Mouse (Mus musculus): ENCODE data around the gene Trim28. TPM values are rescaled to one million over a fixed set of nuclear protein-coding genes. Genes with fewer than 3 reads are reported as not detected.

Trim28 gene
- total and polyA plus RNA-seq, 3 experiments = 500 to 891 (median 516) TPM

DNA sequence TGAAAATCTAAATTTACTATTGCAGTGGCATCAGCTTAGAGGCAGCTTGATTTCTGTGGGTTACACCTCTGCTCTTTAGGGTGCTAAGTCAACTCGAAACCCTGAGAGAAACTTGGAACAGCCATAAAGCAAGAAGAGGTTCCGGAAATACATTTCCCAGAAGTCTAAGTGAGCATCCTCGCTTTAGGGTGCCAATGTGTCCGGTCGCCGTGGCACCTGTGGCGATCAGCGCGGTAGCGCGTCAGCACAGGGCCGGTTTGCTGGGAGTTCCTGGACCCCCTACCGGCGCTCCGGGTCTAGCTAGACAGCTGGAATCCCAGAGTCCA, 55.0 kb downstream of the Trim28 start:
- dilution Hi-C loops (cut with MboI; ENCODE audit: extremely low pct_ligation_motif_present, extremely low pct_unique_long_range_greater_than_20kb, low sequenced_read_pairs) (no loop called here), in situ Hi-C loops (cut with MboI; ENCODE audit: low pct_ligation_motif_present, low pct_unique_long_range_greater_than_20kb, low sequenced_read_pairs) (loop anchor here (25.0 kb wide), 2 partner anchors 233 to 1258 kb away; partner anchors contain the start of genes Lig1 and Zswim9)
- H3K27ac ChIP-seq (ENCODE audit: insufficient read depth, low read depth) = no peak overlapping the region
- DNase-seq (ENCODE audit: extremely low read depth) = no peak
- H3K27me3 ChIP-seq (replicated peaks) = peaks cover 26% of the 10 kb centered on the region
- H3K79me2 ChIP-seq (replicated peaks; ENCODE audit: control insufficient read depth, extremely low read depth, insufficient read depth, poor library complexity, severe bottlenecking) = no peaks in the 10 kb centered on the region
- TF ChIP-seq BHLHE40 (IDR thresholded peaks at IDR 0.05; ENCODE audit: low read depth, low read length) (no peak), POLR2AphosphoS2 (IDR thresholded peaks at IDR 0.05; ENCODE audit: low read depth, low read length) (no peak), NELFE (IDR thresholded peaks at IDR 0.05; ENCODE audit: low read depth, low read length) (no peak), ELF1 (IDR thresholded peaks at IDR 0.05; ENCODE audit: low read depth, low read length) (no peak), EP300 (IDR thresholded peaks at IDR 0.05; ENCODE audit: low read length) (no peak), PAX5 (IDR thresholded peaks at IDR 0.05; ENCODE audit: low read length) (no peak), ZC3H11A (IDR thresholded peaks at IDR 0.05; ENCODE audit: low read depth, low read length) (no peak)
- H3K4me2 ChIP-seq (ENCODE audit: insufficient read depth, low read depth, poor library complexity, severe bottlenecking) = 0 out of 2 replicates have a peak overlapping the region, but pooled peaks have one; percentile 2
- peak overlapping the region; percentile 65 to 68 (median 66) for H3K4me3 ChIP-seq (replicated peaks in 1 of 3; ENCODE audit: low read depth in 2 of 3, low read length in 2 of 3, poor library complexity in 1 of 3)
- no peaks in the 10 kb centered on the region for H3K9me3 ChIP-seq (replicated peaks; ENCODE audit: low read length)
- H3K4me1 ChIP-seq (ENCODE audit: control insufficient read depth in 1 of 2, insufficient read depth in 2 of 2) = peaks cover 0 to 10% of the 10 kb centered on the region in 2 experiments; a peak in 1 of 4 replicates
- H3K9ac ChIP-seq (ENCODE audit: insufficient read depth, low read depth) = no peak overlapping the region
- H3K36me3 ChIP-seq (replicated peaks in 1 of 2; ENCODE audit: control insufficient read depth in 1 of 2, insufficient read depth in 1 of 2, low read length in 1 of 2) = no peaks in the 10 kb centered on the region

DNA sequence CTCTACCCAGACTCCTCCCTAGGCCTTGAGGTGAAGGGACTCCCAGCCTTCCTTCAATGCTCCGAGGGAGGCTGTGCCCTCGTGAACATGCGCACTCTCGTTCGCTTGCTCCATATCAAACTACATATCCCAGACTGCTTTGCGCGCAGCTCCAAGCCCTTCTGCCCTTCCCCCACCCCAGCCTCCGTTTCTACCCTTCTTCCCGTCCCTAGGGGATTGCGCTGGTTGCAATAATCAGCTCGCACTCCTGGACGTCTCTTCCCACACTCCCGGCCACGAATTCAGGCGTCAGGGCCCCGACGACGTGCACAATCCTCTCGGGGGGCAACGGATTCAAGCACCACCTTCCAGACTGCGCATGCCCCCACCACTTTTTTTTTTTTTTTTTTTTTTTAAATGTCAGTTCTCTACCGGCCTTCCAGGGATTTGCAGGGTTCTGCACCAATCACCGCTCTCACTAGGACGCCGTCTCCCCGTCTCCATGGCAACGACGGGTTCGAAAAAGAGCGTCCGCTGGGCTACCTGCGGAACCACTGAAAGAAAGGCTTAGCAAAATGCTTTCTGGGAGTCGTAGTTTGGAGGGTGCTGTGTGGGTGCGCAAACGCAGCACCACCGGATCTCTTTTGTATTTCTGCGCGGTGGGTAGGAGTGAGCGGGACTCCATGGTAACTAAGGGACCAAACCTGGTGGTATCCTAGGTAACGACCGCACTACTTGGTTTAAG, 55.5 kb downstream of the Trim28 start, which contains the start of gene Mzf1:
TSS of gene Mzf1 (minus strand) at position 478 of the 724 bp plus-strand sequence.
- in situ Hi-C loops (cut with MboI; ENCODE audit: low pct_ligation_motif_present, low pct_unique_long_range_greater_than_20kb, low sequenced_read_pairs) = loop anchor here (25.0 kb wide), 2 partner anchors 233 to 1258 kb away; partner anchors contain the start of genes Lig1 and Zswim9
- H3K27me3 ChIP-seq (replicated peaks) = peaks cover 29% of the 10 kb centered on the region
- TF ChIP-seq JUND (conservative IDR thresholded peaks at IDR 0.05; ENCODE audit: low read depth, low read length) = no peak
- peak; percentile 87; the same call in 1 of the 2 replicates for TF ChIP-seq KAT2A (IDR thresholded peaks at IDR 0.05; ENCODE audit: insufficient replicate concordance, low read length)
- no peak for TF ChIP-seq RAD21 (IDR thresholded peaks at IDR 0.05; ENCODE audit: low read depth, low read length)
- no peak for TF ChIP-seq UBTF (IDR thresholded peaks at IDR 0.05; ENCODE audit: low read depth, low read length)
- no peak for TF ChIP-seq USF2 (conservative IDR thresholded peaks at IDR 0.05; ENCODE audit: low read depth, low read length)
- peak; percentile 61; the same call in 1 of the 2 replicates for TF ChIP-seq TBP (conservative IDR thresholded peaks at IDR 0.05; ENCODE audit: low read depth, low read length)
- TF ChIP-seq MAFK (IDR thresholded peaks at IDR 0.05; ENCODE audit: insufficient replicate concordance, low read length) = no peak
- TF ChIP-seq POLR2A (IDR thresholded peaks at IDR 0.05; ENCODE audit: low read depth, low read length) = peak; percentile 59
- no peak for TF ChIP-seq CTCF (conservative IDR thresholded peaks at IDR 0.05 in 1 of 2, IDR thresholded peaks at IDR 0.05 in 1 of 2; ENCODE audit: low read depth in 2 of 2, low read length in 2 of 2)
- no peak for TF ChIP-seq RCOR1 (conservative IDR thresholded peaks at IDR 0.05; ENCODE audit: low read depth, low read length)
- peak; percentile 98 for TF ChIP-seq ZNF384 (IDR thresholded peaks at IDR 0.05; ENCODE audit: low read depth, low read length)
- TF ChIP-seq MXI1 (IDR thresholded peaks at IDR 0.05; ENCODE audit: low read depth, low read length) = peak; percentile 92
- no peak for TF ChIP-seq ZC3H11A (IDR thresholded peaks at IDR 0.05; ENCODE audit: low read depth, low read length)
- TF ChIP-seq TCF12 (IDR thresholded peaks at IDR 0.05; ENCODE audit: low read depth, low read length) = peak; percentile 51
- TF ChIP-seq HCFC1 (IDR thresholded peaks at IDR 0.05; ENCODE audit: low read depth, low read length) = peak; percentile 89
- 0 out of 2 replicates have a peak, but pooled peaks have one; percentile 17 for TF ChIP-seq MAZ (IDR thresholded peaks at IDR 0.05; ENCODE audit: low read depth, low read length)
- peak; percentile 44; the same call in 1 of the 2 replicates for TF ChIP-seq MYC (IDR thresholded peaks at IDR 0.05; ENCODE audit: low read depth, low read length)
- no peak for TF ChIP-seq USF1 (IDR thresholded peaks at IDR 0.05; ENCODE audit: low read depth, low read length)
- TF ChIP-seq MEF2A (IDR thresholded peaks at IDR 0.05; ENCODE audit: borderline replicate concordance, low read depth, low read length) = no peak
- no peak for TF ChIP-seq POLR2AphosphoS2 (IDR thresholded peaks at IDR 0.05; ENCODE audit: low read depth, low read length)
- TF ChIP-seq PAX5 (IDR thresholded peaks at IDR 0.05; ENCODE audit: low read length) = no peak
- no peak for TF ChIP-seq BHLHE40 (IDR thresholded peaks at IDR 0.05; ENCODE audit: low read depth, low read length)
- no peak; the same call in 1 of the 2 replicates for TF ChIP-seq GABPA (IDR thresholded peaks at IDR 0.05; ENCODE audit: insufficient replicate concordance, low read depth, low read length)
- no peak for TF ChIP-seq JUN (IDR thresholded peaks at IDR 0.05; ENCODE audit: insufficient read depth, low read depth, low read length)
- peak; percentile 61 for TF ChIP-seq ELF1 (IDR thresholded peaks at IDR 0.05; ENCODE audit: low read depth, low read length)
- TF ChIP-seq IRF4 (IDR thresholded peaks at IDR 0.05; ENCODE audit: low read depth, low read length) = 0 out of 2 replicates have a peak, but pooled peaks have one; percentile 26
- peak; percentile 44; the same call in 1 of the 2 replicates for TF ChIP-seq NELFE (IDR thresholded peaks at IDR 0.05; ENCODE audit: low read depth, low read length)
- TF ChIP-seq MAX (IDR thresholded peaks at IDR 0.05; ENCODE audit: low read length) = peak; percentile 81
- TF ChIP-seq SIN3A (IDR thresholded peaks at IDR 0.05; ENCODE audit: low read length) = peak; percentile 90; the same call in 1 of the 2 replicates

More for the DNA sequence above, 55.5 kb downstream of the Trim28 start, which contains the start of gene Mzf1:
- DNase-seq (ENCODE audit: extremely low read depth) = peak; percentile 95
- no peaks in the 10 kb centered on the region for H3K9me3 ChIP-seq (replicated peaks; ENCODE audit: low read length)
- peak within 1 kb of the TSS; percentile 4; the same call in 1 of the 2 replicates for H3K9ac ChIP-seq (ENCODE audit: insufficient read depth, low read depth)
- peak within 1 kb of the TSS; percentile 65 to 68 (median 66) for H3K4me3 ChIP-seq (replicated peaks in 1 of 3; ENCODE audit: low read depth in 2 of 3, low read length in 2 of 3, poor library complexity in 1 of 3)
- H3K27ac ChIP-seq (ENCODE audit: insufficient read depth, low read depth) = no peak within 1 kb of the TSS
- dilution Hi-C loops (cut with MboI; ENCODE audit: extremely low pct_ligation_motif_present, extremely low pct_unique_long_range_greater_than_20kb, low sequenced_read_pairs) = no loop called here
- no peaks in the 10 kb centered on the region for H3K36me3 ChIP-seq (replicated peaks in 1 of 2; ENCODE audit: control insufficient read depth in 1 of 2, insufficient read depth in 1 of 2, low read length in 1 of 2)
- peaks cover 0 to 10% of the 10 kb centered on the region in 2 experiments; a peak in 1 of 4 replicates for H3K4me1 ChIP-seq (ENCODE audit: control insufficient read depth in 1 of 2, insufficient read depth in 2 of 2)
- peak within 1 kb of the TSS; percentile 93 for H3K4me2 ChIP-seq (ENCODE audit: insufficient read depth, low read depth, poor library complexity, severe bottlenecking)
- H3K79me2 ChIP-seq (replicated peaks; ENCODE audit: control insufficient read depth, extremely low read depth, insufficient read depth, poor library complexity, severe bottlenecking) = no peaks in the 10 kb centered on the region

Measured in CH12.LX (cell line).